Mouse (Mus musculus) G1E (cell line): ENCODE data around the gene Olfr749. TPM values are rescaled to one million over a fixed set of nuclear protein-coding genes. Genes with fewer than 3 reads are reported as not detected.

Experiments used
- ATAC-seq: 2 replicates; pipeline ENCODE4 v1.8.0; 2016; ENCODE audit warnings: mild to moderate bottlenecking; ENCODE audit not compliant: insufficient number of reproducible peaks, poor library complexity, low FRiP score, severe bottlenecking; ENCODE audit errors: extremely low read depth
- DNase-seq: peaks from one replicate; pipeline ENCODE4 v3.0.0; 2012; ENCODE audit warnings: low spot score
- H3K27me3 ChIP-seq: 2 replicates; pipeline ENCODE4 v1.6.1; 2012; ENCODE audit warnings: mild to moderate bottlenecking, low read length, inconsistent platforms; ENCODE audit not compliant: insufficient read depth
- H3K36me3 ChIP-seq: replicated peaks from 2 replicates; pipeline ENCODE3; 2012; ENCODE audit warnings: mild to moderate bottlenecking, inconsistent platforms
- H3K4me1 ChIP-seq: 2 replicates; pipeline ENCODE4 v1.6.1; 2012; ENCODE audit warnings: low read depth, low read length, inconsistent platforms, mixed read lengths; ENCODE audit not compliant: insufficient read depth
- H3K4me3 ChIP-seq: 2 replicates; pipeline ENCODE4 v1.5.1; 2012; ENCODE audit warnings: low read depth, mild to moderate bottlenecking, inconsistent platforms, low read length, moderate library complexity, mixed read lengths
- H3K9me3 ChIP-seq: replicated peaks from 2 replicates; pipeline ENCODE4 v1.6.1; 2012; ENCODE audit warnings: inconsistent platforms
- POLR2AphosphoS5 ChIP-seq: IDR thresholded peaks from 2 replicates; pipeline ENCODE4 v1.6.1; 2012; ENCODE audit warnings: low read depth, low read length, inconsistent platforms; ENCODE audit not compliant: insufficient replicate concordance
- polyA plus RNA-seq: library from polyadenylated mRNA; stranded (reverse); fragments of >175 nt; gene quantifications from 2 replicates; pipeline ENCODE4 v1.2.3, GENCODE M21; 2012
- total RNA-seq, 2 experiments: library from RNA; stranded (forward) in 1 of 2; stranded (reverse) in 1 of 2; fragments of 200-1000 nt in 1 of 2; fragments of >200 nt in 1 of 2; fragmentation: Nextera tagmentation in 1 of 2; gene quantifications; 2 replicates each; pipeline ENCODE4 v1.2.3; 2014 to 2017

The Olfr749 gene
- total and polyA plus RNA-seq, 3 experiments = 0.11 TPM; not detected in 2

DNA sequence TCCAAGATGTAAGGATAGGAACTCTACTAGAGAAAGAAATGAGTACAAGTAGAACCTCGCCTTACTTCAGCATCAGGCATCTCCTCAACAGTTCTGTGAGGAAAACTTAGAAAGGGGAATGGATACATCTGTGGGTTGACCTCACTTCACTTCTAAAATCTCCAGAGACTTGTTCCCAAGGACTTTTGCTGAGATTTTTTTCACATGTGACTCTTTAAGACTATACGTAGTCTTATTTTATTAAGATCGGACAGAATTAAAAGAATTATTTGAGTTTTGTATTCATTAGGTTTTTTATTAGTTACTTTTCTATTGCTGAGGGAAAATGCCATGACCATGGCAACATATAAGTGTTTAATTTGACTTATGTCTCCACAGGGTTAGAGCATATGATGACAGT is 51.8 kb downstream of the Olfr749 start, which contains the start of gene Olfr747:
Gene Olfr747, minus strand, starts transcription at position 101 of the 400 bp plus-strand sequence.
- TF ChIP-seq POLR2AphosphoS5 = no peak
- H3K36me3 ChIP-seq = no peaks in the 10 kb centered on the region
- H3K9me3 ChIP-seq = no peaks in the 10 kb centered on the region
- no peak within 1 kb of the TSS for H3K4me3 ChIP-seq
- H3K4me1 ChIP-seq = no peaks in the 10 kb centered on the region
- ATAC-seq (no peak), DNase-seq (no peak)
- H3K27me3 ChIP-seq = no peaks in the 10 kb centered on the region

Other genes with a start within 250 kb of the Olfr749 start
- gene Olfr742, start 241.5 kb downstream of the Olfr749 start, total RNA-seq (2014; fragmentation: Nextera tagmentation) = not detected in 2 replicates
- gene Olfr742, start 241.5 kb downstream of the Olfr749 start, total RNA-seq (2017) = 0.11 TPM in 1 of 2 replicates, not detected in the other
- not detected in 2 replicates for gene Olfr742, start 241.5 kb downstream of the Olfr749 start, polyA plus RNA-seq
- not detected in 2 replicates for gene Olfr743, start 223.3 kb downstream of the Olfr749 start, total RNA-seq (2014; fragmentation: Nextera tagmentation)
- 0.22 and 0.23 TPM in 2 replicates for gene Olfr743, start 223.3 kb downstream of the Olfr749 start, total RNA-seq (2017)
- gene Olfr743, start 223.3 kb downstream of the Olfr749 start, polyA plus RNA-seq = not detected in 2 replicates
- gene Olfr744, start 130.2 kb downstream of the Olfr749 start, total RNA-seq (2014; fragmentation: Nextera tagmentation) = not detected in 2 replicates
- gene Olfr744, start 130.2 kb downstream of the Olfr749 start, total RNA-seq (2017) = 0.11 TPM in 1 of 2 replicates, not detected in the other
- not detected in 2 replicates for gene Olfr744, start 130.2 kb downstream of the Olfr749 start, polyA plus RNA-seq
- not detected in 2 replicates for gene Olfr745, start 105.7 kb downstream of the Olfr749 start, total RNA-seq (2014; fragmentation: Nextera tagmentation)
- 0.27 TPM in 1 of 2 replicates, not detected in the other for gene Olfr745, start 105.7 kb downstream of the Olfr749 start, total RNA-seq (2017)
- gene Olfr745, start 105.7 kb downstream of the Olfr749 start, polyA plus RNA-seq = not detected in 2 replicates
- gene Olfr746, start 98.0 kb downstream of the Olfr749 start, total RNA-seq (2014; fragmentation: Nextera tagmentation) = not detected in 2 replicates
- 0.22 TPM in 1 of 2 replicates, not detected in the other for gene Olfr746, start 98.0 kb downstream of the Olfr749 start, total RNA-seq (2017)
- not detected in 2 replicates for gene Olfr746, start 98.0 kb downstream of the Olfr749 start, polyA plus RNA-seq
- not detected in 2 replicates for gene Olfr747, start 51.9 kb downstream of the Olfr749 start, total RNA-seq (2014; fragmentation: Nextera tagmentation)
- not detected in 2 replicates for gene Olfr747, start 51.9 kb downstream of the Olfr749 start, total RNA-seq (2017)
- not detected in 2 replicates for gene Olfr747, start 51.9 kb downstream of the Olfr749 start, polyA plus RNA-seq
- not detected in 2 replicates for gene Olfr748, start 37.7 kb downstream of the Olfr749 start, total RNA-seq (2014; fragmentation: Nextera tagmentation)
- 0.11 and 0.29 TPM in 2 replicates for gene Olfr748, start 37.7 kb downstream of the Olfr749 start, total RNA-seq (2017)
- gene Olfr748, start 37.7 kb downstream of the Olfr749 start, polyA plus RNA-seq = not detected in 2 replicates
- 36.6 and 45.8 TPM in 2 replicates for gene Ttc5, start 40.4 kb upstream of the Olfr749 start, total RNA-seq (2014; fragmentation: Nextera tagmentation)
- gene Ttc5, start 40.4 kb upstream of the Olfr749 start, total RNA-seq (2017) = 43.4 and 45.2 TPM in 2 replicates
- gene Ttc5, start 40.4 kb upstream of the Olfr749 start, polyA plus RNA-seq = 26.5 and 40.2 TPM in 2 replicates
- 8.7 and 10.3 TPM in 2 replicates for gene Ccnb1ip1, start 62.6 kb upstream of the Olfr749 start, total RNA-seq (2014; fragmentation: Nextera tagmentation)
- gene Ccnb1ip1, start 62.6 kb upstream of the Olfr749 start, total RNA-seq (2017) = 6.1 and 8.3 TPM in 2 replicates
- gene Ccnb1ip1, start 62.6 kb upstream of the Olfr749 start, polyA plus RNA-seq = 0.20 and 0.22 TPM in 2 replicates
- gene Parp2, start 62.7 kb upstream of the Olfr749 start, total RNA-seq (2014; fragmentation: Nextera tagmentation) = 130 and 176 TPM in 2 replicates
- gene Parp2, start 62.7 kb upstream of the Olfr749 start, total RNA-seq (2017) = 101 and 111 TPM in 2 replicates
- 7.2 and 8.2 TPM in 2 replicates for gene Parp2, start 62.7 kb upstream of the Olfr749 start, polyA plus RNA-seq
- 17.0 and 21.3 TPM in 2 replicates for gene Tep1, start 125.5 kb upstream of the Olfr749 start, total RNA-seq (2014; fragmentation: Nextera tagmentation)
- 29.1 and 29.9 TPM in 2 replicates for gene Tep1, start 125.5 kb upstream of the Olfr749 start, total RNA-seq (2017)
- gene Tep1, start 125.5 kb upstream of the Olfr749 start, polyA plus RNA-seq = 2.7 and 3.3 TPM in 2 replicates
- gene Klhl33, start 152.4 kb upstream of the Olfr749 start, total RNA-seq (2014; fragmentation: Nextera tagmentation) = not detected in 2 replicates
- 0.17 and 0.22 TPM in 2 replicates for gene Klhl33, start 152.4 kb upstream of the Olfr749 start, total RNA-seq (2017)
- gene Klhl33, start 152.4 kb upstream of the Olfr749 start, polyA plus RNA-seq = not detected in 2 replicates
- gene Osgep, start 179.8 kb upstream of the Olfr749 start, total RNA-seq (2014; fragmentation: Nextera tagmentation) = 25.6 and 29.9 TPM in 2 replicates
- gene Osgep, start 179.8 kb upstream of the Olfr749 start, total RNA-seq (2017) = 94.9 and 117 TPM in 2 replicates
- gene Osgep, start 179.8 kb upstream of the Olfr749 start, polyA plus RNA-seq = 29.3 and 42.4 TPM in 2 replicates
- gene Apex1, start 179.9 kb upstream of the Olfr749 start, total RNA-seq (2014; fragmentation: Nextera tagmentation) = 133 and 142 TPM in 2 replicates
- 165 and 174 TPM in 2 replicates for gene Apex1, start 179.9 kb upstream of the Olfr749 start, total RNA-seq (2017)
- gene Apex1, start 179.9 kb upstream of the Olfr749 start, polyA plus RNA-seq = 162 and 174 TPM in 2 replicates
- gene Pip4p1, start 185.8 kb upstream of the Olfr749 start, total RNA-seq (2014; fragmentation: Nextera tagmentation) = 23.2 and 45.6 TPM in 2 replicates
- gene Pip4p1, start 185.8 kb upstream of the Olfr749 start, total RNA-seq (2017) = 31.1 and 32.7 TPM in 2 replicates
- 99.9 and 126 TPM in 2 replicates for gene Pip4p1, start 185.8 kb upstream of the Olfr749 start, polyA plus RNA-seq
- 70.0 and 88.4 TPM in 2 replicates for gene Pnp, start 186.0 kb upstream of the Olfr749 start, total RNA-seq (2014; fragmentation: Nextera tagmentation)
- gene Pnp, start 186.0 kb upstream of the Olfr749 start, total RNA-seq (2017) = 110 and 112 TPM in 2 replicates
- 1.5 TPM in 2 replicates for gene Pnp, start 186.0 kb upstream of the Olfr749 start, polyA plus RNA-seq
- gene Gm49342, start 199.4 kb upstream of the Olfr749 start, total RNA-seq (2014; fragmentation: Nextera tagmentation) = 3.2 TPM in 1 of 2 replicates, not detected in the other
- not detected in 2 replicates for gene Gm49342, start 199.4 kb upstream of the Olfr749 start, total RNA-seq (2017)
- gene Gm49342, start 199.4 kb upstream of the Olfr749 start, polyA plus RNA-seq = 1.5 and 2.0 TPM in 2 replicates
- 5.1 and 10.2 TPM in 2 replicates for gene Pnp2, start 210.9 kb upstream of the Olfr749 start, total RNA-seq (2014; fragmentation: Nextera tagmentation)
- gene Pnp2, start 210.9 kb upstream of the Olfr749 start, total RNA-seq (2017) = 0.52 and 1.1 TPM in 2 replicates
- not detected in 2 replicates for gene Pnp2, start 210.9 kb upstream of the Olfr749 start, polyA plus RNA-seq